Mouse (Mus musculus) B cell, adult 2 months (primary cell): ENCODE measurements around the gene Ccl9.

Experiments
- DNase-seq, 2 experiments: peaks; one replicate each; pipeline ENCODE4 v3.0.0; 2022

The Ccl9 gene

GRCm38 (mm10) chr11:83578186-83578760 is at the start of gene Ccl9:
Gene Ccl9, minus strand, starts transcription at chr11:83578636.
- DNase-seq = no peak

GRCm38 (mm10) chr11:83623586-83623985 is 45.1 kb upstream of the Ccl9 start:
- no peak for DNase-seq

- DNase-seq = no peak
Observed at GRCm38 (mm10) chr11:83619037-83619436, 40.6 kb upstream of the Ccl9 start.

DNA sequence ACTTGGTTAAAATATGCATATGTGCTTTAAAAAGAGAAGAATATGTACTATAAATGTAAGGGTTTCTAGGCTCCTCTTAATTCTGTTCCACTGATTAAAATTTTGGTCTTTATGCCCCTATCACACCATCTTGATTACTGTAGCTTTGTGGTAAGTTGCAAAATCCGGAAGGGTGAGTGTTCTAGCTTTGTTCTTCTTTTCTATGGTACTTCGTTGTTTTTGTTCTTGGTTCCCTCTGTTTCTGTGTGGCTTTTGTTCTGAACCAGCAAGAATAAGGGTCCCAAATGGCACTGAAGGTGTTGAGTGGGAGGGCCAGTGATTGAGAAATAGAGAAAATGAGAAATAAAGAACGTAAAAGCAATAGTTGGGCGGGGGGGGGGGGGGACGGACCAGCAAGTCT is 39.8 kb upstream of the Ccl9 start:
- DNase-seq = no peak

GRCm38 (mm10) chr11:83616586-83616985 is 38.1 kb upstream of the Ccl9 start:
- DNase-seq = no peak

- peak in 1 of 2 experiments; percentile 6 for DNase-seq
Observed at GRCm38 (mm10) chr11:83610900-83611299, 32.5 kb upstream of the Ccl9 start.

GRCm38 (mm10) chr11:83606396-83606795 is 28.0 kb upstream of the Ccl9 start:
- DNase-seq = no peak

DNA sequence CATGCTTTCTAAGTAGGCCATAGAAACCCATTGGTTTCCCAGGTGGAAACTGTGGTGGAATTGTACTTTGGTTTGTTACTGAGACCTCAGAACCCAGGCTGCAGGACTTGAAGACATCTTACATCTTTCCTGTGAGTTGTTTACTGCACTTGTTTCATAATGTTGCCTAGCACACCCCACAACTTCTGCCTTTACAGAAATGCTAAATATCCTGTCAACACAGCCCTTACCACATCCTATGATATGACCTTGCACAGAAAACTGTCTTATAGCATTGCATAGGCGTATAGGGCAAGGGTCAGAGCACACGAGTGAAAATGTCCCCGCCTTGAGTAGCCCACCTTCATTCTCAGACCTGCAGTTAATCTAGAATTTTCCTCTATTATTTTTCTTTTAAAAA is 27.1 kb upstream of the Ccl9 start:
- DNase-seq = no peak

GRCm38 (mm10) chr11:83604698-83605097 is 26.3 kb upstream of the Ccl9 start:
- DNase-seq = no peak

- DNase-seq = no peak
Observed at GRCm38 (mm10) chr11:83603399-83603798, 25.0 kb upstream of the Ccl9 start.

- no peak for DNase-seq
Observed at GRCm38 (mm10) chr11:83600576-83600975, 22.1 kb upstream of the Ccl9 start.

GRCm38 (mm10) chr11:83598991-83599390 is 20.6 kb upstream of the Ccl9 start:
- DNase-seq = no peak

DNA sequence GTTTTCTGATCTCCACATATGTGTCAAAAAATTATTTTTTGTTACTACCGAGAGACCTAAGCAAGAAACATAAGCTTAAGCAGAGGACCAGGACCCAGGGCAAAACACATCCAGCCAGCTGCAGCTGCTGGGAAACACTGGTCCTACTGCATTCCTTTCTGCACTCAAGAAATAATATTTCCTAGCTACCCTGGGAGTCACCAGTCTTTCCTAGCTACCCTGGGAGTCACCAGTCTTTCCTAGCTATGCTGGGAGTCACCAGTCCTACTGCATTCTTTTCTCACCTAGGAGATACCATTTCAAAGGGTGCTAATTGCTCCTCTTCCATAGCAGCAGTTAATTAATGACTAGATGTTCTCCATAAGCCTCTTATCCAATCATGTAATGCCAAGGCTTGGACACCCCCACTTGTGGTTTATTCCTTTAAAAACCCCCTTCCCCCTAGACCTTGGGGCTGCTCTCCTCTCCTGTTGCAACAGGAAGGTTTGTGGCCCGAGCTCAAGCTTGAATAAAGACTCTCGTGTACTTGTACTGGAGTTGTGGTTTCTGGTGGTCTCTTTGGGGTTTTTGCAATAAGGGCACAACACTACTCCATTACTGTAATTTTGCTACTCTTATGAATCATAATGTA is 19.9 kb upstream of the Ccl9 start:
- no peak for DNase-seq

DNA sequence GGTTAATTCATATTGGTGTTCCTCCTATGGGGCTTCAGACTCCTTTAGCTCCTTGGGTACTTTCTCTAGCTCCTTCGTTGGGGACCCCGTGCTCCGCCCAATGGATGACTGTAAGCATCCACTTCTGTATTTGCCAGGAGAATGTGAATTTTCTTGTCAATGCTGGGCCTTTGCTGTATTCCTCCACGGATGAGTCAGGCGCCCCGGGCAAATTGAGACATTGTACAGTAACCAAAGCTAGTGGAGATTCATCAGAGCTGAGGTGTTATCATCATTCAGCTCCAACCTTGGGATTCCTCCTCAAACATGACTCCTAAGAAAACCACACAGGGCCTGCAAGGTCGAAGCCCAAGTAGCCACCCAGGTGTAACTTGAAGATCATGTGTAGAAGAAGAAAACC is 19.4 kb upstream of the Ccl9 start:
- DNase-seq = no peak

GRCm38 (mm10) chr11:83595669-83596455 is 17.4 kb upstream of the Ccl9 start:
- DNase-seq = peak; percentile 19 to 37

DNA sequence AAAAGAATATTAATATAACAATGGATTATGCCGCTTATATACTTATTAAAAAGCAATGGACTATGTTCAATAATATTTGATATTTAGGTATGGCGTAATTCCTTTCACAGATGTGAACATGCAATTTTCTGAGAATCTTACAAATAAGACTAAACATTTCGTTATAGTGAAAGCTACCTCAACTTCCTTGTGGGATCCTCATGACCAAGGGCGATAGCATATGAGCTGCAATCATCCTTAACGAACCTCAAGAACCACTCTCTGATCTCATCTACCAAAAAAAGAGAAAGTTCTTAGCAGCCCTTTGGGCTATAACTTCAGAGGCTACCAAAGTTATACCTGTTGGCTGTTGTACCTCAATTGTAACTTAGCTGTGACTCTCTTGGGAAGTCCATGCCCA is 15.0 kb upstream of the Ccl9 start:
- DNase-seq = no peak

- no peak for DNase-seq
Observed at GRCm38 (mm10) chr11:83592853-83593252, 14.4 kb upstream of the Ccl9 start, which contains the start of gene Ccl6. Gene Ccl6, minus strand, starts transcription at chr11:83593087.

GRCm38 (mm10) chr11:83584232-83584631 is 5.8 kb upstream of the Ccl9 start:
- no peak for DNase-seq

GRCm38 (mm10) chr11:83583450-83583754 is 5.0 kb upstream of the Ccl9 start:
- no peak for DNase-seq

DNA sequence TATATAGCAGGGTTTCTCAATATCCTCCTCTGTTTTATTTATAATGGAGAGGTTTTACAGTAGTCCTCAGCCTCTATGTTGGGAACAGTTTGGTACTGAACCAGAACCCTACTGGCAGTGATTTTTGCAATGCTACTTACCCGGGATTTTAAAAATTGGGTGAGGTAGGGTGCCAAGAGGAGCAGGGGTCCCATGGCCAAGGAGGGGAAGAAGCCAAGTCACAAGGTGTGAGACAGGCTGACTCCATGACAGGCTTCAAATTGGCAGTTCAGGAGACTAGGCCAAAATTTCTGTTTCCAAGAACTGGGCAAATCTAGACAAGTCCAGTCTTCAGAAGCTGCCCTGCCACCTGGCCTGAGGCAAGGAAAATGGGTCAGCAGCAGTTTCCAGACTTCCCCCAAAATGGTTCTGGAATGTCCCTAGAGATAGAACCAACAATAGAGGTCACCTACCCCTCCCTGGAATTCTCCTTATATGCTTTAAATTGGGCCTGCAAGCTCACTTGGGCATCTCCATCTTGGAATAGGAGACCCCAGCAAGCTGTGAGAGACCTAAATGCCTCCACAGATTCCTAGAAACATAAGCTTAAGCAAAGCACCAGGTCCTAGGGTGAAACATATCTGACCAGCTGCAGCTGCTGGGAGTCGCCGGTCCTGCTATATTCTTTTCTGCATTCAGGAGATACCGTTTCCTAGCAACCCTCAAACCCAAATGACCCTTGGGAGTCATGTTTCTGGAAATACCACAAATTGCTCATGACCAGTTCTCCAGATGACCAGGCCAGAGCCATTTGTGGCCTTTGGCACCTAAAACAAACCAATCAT is 4.4 kb upstream of the Ccl9 start:
- DNase-seq = no peak

GRCm38 (mm10) chr11:83581626-83582610 is 3.5 kb upstream of the Ccl9 start:
- DNase-seq = no peak

- no peak for DNase-seq
Observed at GRCm38 (mm10) chr11:83580699-83581232, 2.3 kb upstream of the Ccl9 start.
